32 mouse cellular contexts compared by ENCODE assay signal in the genomic region with DNA sequence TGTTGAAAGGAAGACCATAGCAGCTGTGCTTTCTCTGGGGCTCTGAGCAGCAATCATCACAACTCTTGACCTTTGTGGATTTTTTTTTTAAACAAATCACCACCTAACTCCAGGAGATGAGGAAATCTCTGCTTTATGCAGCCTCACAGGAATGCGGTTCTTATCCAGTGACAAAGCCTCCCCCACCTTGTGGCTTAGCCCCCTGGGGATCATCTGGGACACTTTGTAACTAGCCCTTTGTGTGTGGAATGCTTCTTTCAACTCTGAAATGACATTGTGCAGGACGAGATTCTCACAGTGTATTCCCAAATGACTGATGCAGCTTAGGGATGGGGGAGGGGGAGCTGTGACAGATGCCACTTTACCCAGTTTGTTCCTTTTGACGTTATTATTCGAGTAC. TPM values are rescaled to one million over a fixed set of nuclear protein-coding genes. Genes with fewer than 3 reads are reported as not detected.
A peak's percentile ranks its signal among the peaks of the same experiment; 100 is the strongest.
DNase-seq lines count a peak whose midpoint lies in the region; ATAC-seq lines count a peak whose summit lies in the region.
"Had no signal": no experiment of that assay in that cellular context is flagged by ENCODE, and none has a peak within 500 bp of the region (broad histone marks: within the 10 kb centered on the region; RNA-seq: fewer than 3 reads in every experiment).

No protein-coding gene starts in this region.

- peaks cover 3% of the 10 kb centered on the region; the same call in 1 of the 2 replicates for H3K27me3 ChIP-seq in midbrain, embryonic 10.5 days (ENCODE audit: low read depth, poor library complexity, severe bottlenecking)
- peaks cover 2% of the 10 kb centered on the region; the same call in 1 of the 2 replicates for H3K27me3 ChIP-seq in midbrain, embryonic 13.5 days
- no peaks in the 10 kb centered on the region for H3K27me3 ChIP-seq in intestine, embryonic 16.5 days (replicated peaks; ENCODE audit: control insufficient read depth, insufficient read depth, low read length)
- H3K27me3 ChIP-seq: embryonic facial prominence, embryonic 13.5 days; hindbrain, embryonic 15.5 days; limb, embryonic 13.5 days; lung, embryonic 15.5 days; neural tube, embryonic 13.5 days had no signal

- H3K4me1 ChIP-seq in midbrain, embryonic 10.5 days = peaks cover 50% of the 10 kb centered on the region
- peaks cover 31% of the 10 kb centered on the region for H3K4me1 ChIP-seq in midbrain, embryonic 13.5 days (replicated peaks)
- no peaks in the 10 kb centered on the region for H3K4me1 ChIP-seq in intestine, embryonic 16.5 days (ENCODE audit: control insufficient read depth, insufficient read depth, low read length)
- H3K4me1 ChIP-seq: embryonic facial prominence, embryonic 13.5 days; hindbrain, embryonic 15.5 days; lung, embryonic 15.5 days had no signal

- no peaks in the 10 kb centered on the region for H3K36me3 ChIP-seq in midbrain, embryonic 10.5 days
- H3K36me3 ChIP-seq in midbrain, embryonic 13.5 days = no peaks in the 10 kb centered on the region
- no peaks in the 10 kb centered on the region for H3K36me3 ChIP-seq in intestine, embryonic 16.5 days (ENCODE audit: control insufficient read depth, insufficient read depth, low read length)
- H3K36me3 ChIP-seq: embryonic facial prominence, embryonic 13.5 days; forebrain, embryonic 10.5 days; heart, embryonic 10.5 days; hindbrain, embryonic 15.5 days; limb, embryonic 13.5 days; lung, embryonic 15.5 days; neural tube, embryonic 13.5 days had no signal

- no peak overlapping the region for H3K4me3 ChIP-seq in midbrain, embryonic 10.5 days
- no peak overlapping the region for H3K4me3 ChIP-seq in midbrain, embryonic 13.5 days (replicated peaks)
- H3K4me3 ChIP-seq in intestine, embryonic 16.5 days (ENCODE audit: low read length) = no peak overlapping the region
- H3K4me3 ChIP-seq: embryonic facial prominence, embryonic 13.5 days; forebrain, embryonic 10.5 days; heart, embryonic 10.5 days; hindbrain, embryonic 15.5 days; limb, embryonic 13.5 days; lung, embryonic 15.5 days; neural tube, embryonic 13.5 days had no signal

- H3K27ac ChIP-seq in midbrain, embryonic 10.5 days (replicated peaks) = peak overlapping the region; percentile 59; the same call in 1 of the 2 replicates
- no peak overlapping the region for H3K27ac ChIP-seq in midbrain, embryonic 13.5 days
- H3K27ac ChIP-seq in intestine, embryonic 16.5 days (ENCODE audit: low read length) = no peak overlapping the region
- H3K27ac ChIP-seq: embryonic facial prominence, embryonic 13.5 days; forebrain, embryonic 10.5 days; heart, embryonic 10.5 days; hindbrain, embryonic 15.5 days; limb, embryonic 13.5 days; lung, embryonic 15.5 days; neural tube, embryonic 13.5 days had no signal

- peak; percentile 37 for DNase-seq in embryo, embryonic 10.5 days (ENCODE audit: low spot score)
- DNase-seq in embryo, embryonic 9.5 days (ENCODE audit: extremely low spot score) = no peak
- DNase-seq in midbrain, embryonic 10.5 days (ENCODE audit: low spot score) = peak; percentile 23
- DNase-seq in 3134 (ENCODE audit: extremely low read depth, insufficient read length, low spot score) = peak; percentile 15
- DNase-seq in Muller cell, postnatal 12 days (ENCODE audit: inconsistent ontology term) = peak; percentile 91
- DNase-seq in kidney, postnatal 36 days = no peak
- DNase-seq: adrenal gland, adult 2 months; adrenal gland, postnatal 36 days; cerebellum, adult 18-20 months; cerebellum, postnatal 14 days; gastrocnemius, postnatal 14 days; heart, postnatal 36 days; kidney, adult 2 months; kidney, postnatal 4 days; lung, postnatal 36 days; right cerebral cortex, postnatal 14 days; thymus, adult 2 months; thymus, postnatal 36 days had no signal

- H3K9me3 ChIP-seq in midbrain, embryonic 10.5 days (replicated peaks) = no peaks in the 10 kb centered on the region
- H3K9me3 ChIP-seq in midbrain, embryonic 13.5 days = no peaks in the 10 kb centered on the region
- no peaks in the 10 kb centered on the region for H3K9me3 ChIP-seq in intestine, embryonic 16.5 days (ENCODE audit: control insufficient read depth, low read length)
- H3K9me3 ChIP-seq: embryonic facial prominence, embryonic 13.5 days; forebrain, embryonic 10.5 days; heart, embryonic 10.5 days; hindbrain, embryonic 15.5 days; limb, embryonic 13.5 days; lung, embryonic 15.5 days; neural tube, embryonic 13.5 days had no signal

- ATAC-seq in midbrain, embryonic 13.5 days = no peak
- ATAC-seq in intestine, embryonic 16.5 days = no peak
- ATAC-seq: activated CD4-positive, CD25-positive, alpha-beta regulatory T cell, adult 4 months; CD4-positive, CD25-positive, alpha-beta regulatory T cell, adult 4 months; forebrain, embryonic 16.5 days had no signal

- no peak overlapping the region for H3K9ac ChIP-seq in midbrain, embryonic 13.5 days (replicated peaks)
- no peak overlapping the region for H3K9ac ChIP-seq in intestine, embryonic 16.5 days (ENCODE audit: low read depth, low read length)
- H3K9ac ChIP-seq: embryonic facial prominence, embryonic 13.5 days; hindbrain, embryonic 15.5 days; limb, embryonic 13.5 days; lung, embryonic 15.5 days; neural tube, embryonic 13.5 days had no signal

- no peak overlapping the region for H3K4me2 ChIP-seq in midbrain, embryonic 13.5 days (replicated peaks)
- no peak overlapping the region for H3K4me2 ChIP-seq in intestine, embryonic 16.5 days (ENCODE audit: low read depth, low read length)
- H3K4me2 ChIP-seq: embryonic facial prominence, embryonic 13.5 days; hindbrain, embryonic 15.5 days; limb, embryonic 13.5 days; liver, embryonic 11.5 days; lung, embryonic 15.5 days; neural tube, embryonic 13.5 days had no signal

- 0% methylated on average over 4 of the region's 4 CpGs for WGBS in midbrain, embryonic 10.5 days
- WGBS in midbrain, embryonic 13.5 days = 2% methylated on average over 4 of the region's 4 CpGs
- 7% methylated on average over 4 of the region's 4 CpGs for WGBS in intestine, embryonic 16.5 days

RNA-seq across cellular contexts. Expression of gene Tnr, which starts 12.0 kb away (rescaled TPM):
- polyA plus RNA-seq in midbrain, embryonic 10.5 days (2016; fragmentation: Nextera tagmentation; extraction: Ambion mirVana) = 0.05 and 0.53 TPM in 2 replicates
- 1.7 and 2.9 TPM in 2 replicates for polyA plus RNA-seq in midbrain, embryonic 13.5 days (2015; fragmentation: Nextera tagmentation; extraction: Ambion mirVana)
- polyA plus RNA-seq in intestine, embryonic 16.5 days (2015; fragmentation: Nextera tagmentation; extraction: Ambion mirVana) = 0.20 and 0.51 TPM in 2 replicates
- polyA plus RNA-seq: CD4-positive, CD25-positive, alpha-beta regulatory T cell, adult 4 months; kidney, embryonic 16.5 days had no signal

Comparison
In these comparisons a context has a peak if more than half of its experiments do, and no peak if none do; other contexts are left out.
1. DNase-seq: peak in embryo, embryonic 10.5 days (single experiment), midbrain, embryonic 10.5 days (single experiment), 3134 (single experiment) and Muller cell, postnatal 12 days (single experiment); none in embryo, embryonic 9.5 days (single experiment) and kidney, postnatal 36 days (0 of 2).